Mouse (Mus musculus) embryonic fibroblast, embryonic 13.5 days (primary cell): ENCODE data around the gene Tox4.

Source experiments
- CTCF ChIP-seq: IDR thresholded peaks from 2 replicates; pipeline ENCODE4 v1.5.1; 2011; ENCODE audit warnings: mild to moderate bottlenecking, control low read depth, low read length, moderate library complexity, borderline replicate concordance; ENCODE audit not compliant: insufficient read depth
- POLR2A ChIP-seq: IDR thresholded peaks from 2 replicates; pipeline ENCODE4 v1.6.1; 2011; ENCODE audit warnings: low read depth, mild to moderate bottlenecking, control low read depth, low read length, moderate library complexity

GRCm38 (mm10) chr14:52244690-52245042 is 34.3 kb upstream of the Tox4 start:
- no peak; the same call in 1 of the 2 replicates for TF ChIP-seq POLR2A
- TF ChIP-seq CTCF = no peak
